8 mouse cellular contexts compared by ENCODE assay signal in the genomic region with DNA sequence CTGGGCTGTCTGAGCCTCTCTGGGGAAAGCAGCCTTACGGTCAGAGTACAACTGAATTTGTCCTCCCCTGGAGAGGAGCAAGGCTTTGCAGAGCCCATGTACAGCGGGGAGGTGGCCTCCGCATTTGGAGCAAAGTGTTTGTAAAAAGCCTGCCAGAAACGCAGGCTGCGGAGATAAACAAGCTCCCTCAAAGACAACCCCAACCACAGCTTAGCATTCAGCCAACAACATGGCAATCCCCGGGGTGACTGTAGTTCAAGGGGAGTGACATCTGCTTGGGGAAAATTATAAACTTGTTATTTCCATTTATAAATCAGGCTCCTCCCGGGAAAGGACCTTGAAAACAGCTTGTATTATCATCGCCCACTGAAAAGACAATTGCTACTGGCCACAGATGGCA. TPM values are rescaled to one million over a fixed set of nuclear protein-coding genes. Genes with fewer than 3 reads are reported as not detected.
A peak's percentile ranks its signal among the peaks of the same experiment; 100 is the strongest.
DNase-seq lines count a peak whose midpoint lies in the region; ATAC-seq and TF ChIP-seq lines count a peak whose summit lies in the region.
"Had no signal": no experiment of that assay in that cellular context is flagged by ENCODE, and none has a peak within 500 bp of the region (broad histone marks: within the 10 kb centered on the region; RNA-seq: fewer than 3 reads in every experiment).

No protein-coding gene starts in this region.

- peak overlapping the region; percentile 31; the same call in 1 of the 2 replicates for H3K27ac ChIP-seq in lung, embryonic 16.5 days (ENCODE audit: low read length)
- peak overlapping the region; percentile 38 for H3K27ac ChIP-seq in neural tube, embryonic 12.5 days

- H3K9me3 ChIP-seq in lung, embryonic 16.5 days (ENCODE audit: control insufficient read depth, low read length): no peaks in the 10 kb centered on the region
- H3K9me3 ChIP-seq in neural tube, embryonic 12.5 days: no peaks in the 10 kb centered on the region

- H3K4me3 ChIP-seq in lung, embryonic 16.5 days (ENCODE audit: low read length): no peak overlapping the region
- no peak overlapping the region for H3K4me3 ChIP-seq in neural tube, embryonic 12.5 days

- no peak overlapping the region for H3K4me2 ChIP-seq in lung, embryonic 16.5 days (ENCODE audit: low read depth, low read length)
- H3K4me2 ChIP-seq in neural tube, embryonic 12.5 days (replicated peaks): no peak overlapping the region

- peak; percentile 85 for ATAC-seq in lung, embryonic 16.5 days (ENCODE audit: low read depth)
- ATAC-seq in neural tube, embryonic 12.5 days (ENCODE audit: low FRiP score, low read depth): no peak

- H3K27me3 ChIP-seq in lung, embryonic 16.5 days (ENCODE audit: control insufficient read depth, insufficient read depth, low read depth, low read length): peaks cover 24% of the 10 kb centered on the region
- H3K27me3 ChIP-seq in neural tube, embryonic 12.5 days (replicated peaks): peaks cover 33% of the 10 kb centered on the region

- WGBS in lung, embryonic 16.5 days: 18% methylated on average over 8 of the region's 8 CpGs
- 30% methylated on average over 8 of the region's 8 CpGs for WGBS in neural tube, embryonic 12.5 days

- TF ChIP-seq CTCF in brain, embryonic 14.5 days (IDR thresholded peaks at IDR 0.05; ENCODE audit: borderline replicate concordance, extremely low read depth, insufficient read depth, insufficient read length): no peak

- intact Hi-C loops in left cerebral cortex, postnatal 10 days (cut with DNase I): no loop called here

- no peak for TF ChIP-seq POLR2A in brain, embryonic 14.5 days (IDR thresholded peaks at IDR 0.05; ENCODE audit: borderline replicate concordance, extremely low read depth, insufficient read depth, insufficient read length, poor library complexity, severe bottlenecking)

- H3K4me1 ChIP-seq in lung, embryonic 16.5 days (replicated peaks; ENCODE audit: control insufficient read depth, insufficient read depth, low read length): peaks cover 37% of the 10 kb centered on the region
- peaks cover 49% of the 10 kb centered on the region for H3K4me1 ChIP-seq in neural tube, embryonic 12.5 days

- no peaks in the 10 kb centered on the region for H3K36me3 ChIP-seq in lung, embryonic 16.5 days (ENCODE audit: control insufficient read depth, insufficient read depth, low read length)
- no peaks in the 10 kb centered on the region for H3K36me3 ChIP-seq in neural tube, embryonic 12.5 days

- no peak overlapping the region for H3K9ac ChIP-seq in lung, embryonic 16.5 days (ENCODE audit: low read length)
- no peak overlapping the region for H3K9ac ChIP-seq in neural tube, embryonic 12.5 days

- DNase-seq in lung, adult 18-20 months: no peak
- peak; percentile 65 for DNase-seq in brain, embryonic 14.5 days (ENCODE audit: low read depth)
- DNase-seq in heart, postnatal 4 days: peak; percentile 23
- no peak for DNase-seq in cerebellum, postnatal 25 days
- DNase-seq in left cerebral cortex, postnatal 10 days (ENCODE audit: extremely low spot score in 1 of 2, low spot score in 2 of 2): no peak

RNA-seq across cellular contexts. Expression of a gene that starts 49.1 kb away (rescaled TPM):
- 2.1 and 2.8 TPM in 2 replicates for polyA plus RNA-seq in lung, embryonic 16.5 days (2015; fragmentation: Nextera tagmentation; extraction: Ambion mirVana)
- polyA plus RNA-seq in brain, embryonic 14.5 days (2012; rRNA removed): 0.79 and 1.0 TPM in 2 replicates
- under 1 TPM; 0.29 to 0.69 TPM for total RNA-seq in heart, postnatal 4 days (2021)
- 1.2 and 1.8 TPM in 2 replicates for polyA plus RNA-seq in neural tube, embryonic 12.5 days (2016; fragmentation: Nextera tagmentation; extraction: Ambion mirVana)
- not detected for total RNA-seq in left cerebral cortex, postnatal 10 days (2021)
- total RNA-seq: left cerebral cortex, postnatal 25 days had no signal

Comparison
In these comparisons a context has a peak if more than half of its experiments do, and no peak if none do; other contexts are left out.
1. DNase-seq: peak in brain, embryonic 14.5 days (single experiment) and heart, postnatal 4 days (single experiment); none in lung, adult 18-20 months (0 of 2), cerebellum, postnatal 25 days (0 of 2) and left cerebral cortex, postnatal 10 days (0 of 2).